Mouse (Mus musculus) bone marrow, adult 2 months (tissue): ENCODE data around the gene Isyna1.

Experiments used
- CTCF ChIP-seq: fragments of 200-500 bp; IDR thresholded peaks from 2 replicates; pipeline ENCODE4 v1.5.1; 2011; ENCODE audit warnings: low read length, control low read depth; ENCODE audit not compliant: control insufficient read depth, insufficient read depth
- POLR2A ChIP-seq: fragments of 200-500 bp; IDR thresholded peaks from 2 replicates; pipeline ENCODE4 v1.6.1; 2011; ENCODE audit warnings: low read depth, mild to moderate bottlenecking, control low read depth, low read length, borderline replicate concordance; ENCODE audit not compliant: control insufficient read depth

DNA sequence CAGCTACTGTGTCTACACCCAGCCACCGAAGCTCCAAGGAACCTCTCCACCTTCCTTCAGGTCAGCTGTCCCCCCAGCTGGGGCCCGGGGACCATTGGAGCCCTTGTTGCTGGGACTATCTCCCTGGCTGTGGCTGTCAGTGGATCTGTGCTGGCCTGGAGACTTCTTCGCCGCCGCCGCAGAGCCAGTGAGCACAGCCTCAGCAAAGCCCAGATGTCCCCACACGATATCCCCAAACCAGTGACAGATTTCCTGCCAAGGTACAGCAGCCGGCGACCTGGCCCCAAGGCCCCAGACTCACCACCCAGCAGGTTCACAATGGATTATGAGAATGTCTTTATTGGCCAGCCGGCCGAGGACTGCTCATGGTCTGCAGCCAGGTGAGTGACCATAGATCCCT is 23.8 kb downstream of the Isyna1 start:
- TF ChIP-seq POLR2A (no peak), CTCF (no peak)
